Mouse (Mus musculus) cerebellum, adult 9-10 months (tissue): Measurements from ENCODE around the gene Ylpm1.

ENCODE experiments used
- DNase-seq: peaks from one replicate; pipeline ENCODE4 v3.0.0; 2022

Gene Ylpm1

GRCm38 (mm10) chr12:84996083-84996496 lies at the start of gene Ylpm1:
Gene Ylpm1, plus strand, starts transcription at chr12:84996321.
- DNase-seq = peak; percentile 99

GRCm38 (mm10) chr12:84947894-84948583 lies 48.1 kb upstream of the Ylpm1 start:
- peak; percentile 86 for DNase-seq

- no peak for DNase-seq
Observed at GRCm38 (mm10) chr12:84948584-84949285, 47.4 kb upstream of the Ylpm1 start.

GRCm38 (mm10) chr12:84950763-84951162 lies 45.4 kb upstream of the Ylpm1 start:
- DNase-seq = no peak

GRCm38 (mm10) chr12:84951531-84951930 lies 44.6 kb upstream of the Ylpm1 start:
- DNase-seq = no peak

- no peak for DNase-seq
Observed at GRCm38 (mm10) chr12:84952351-84952750, 43.8 kb upstream of the Ylpm1 start.

- DNase-seq = no peak
Observed at GRCm38 (mm10) chr12:84956317-84956716, 39.8 kb upstream of the Ylpm1 start.

- DNase-seq = no peak
Observed at GRCm38 (mm10) chr12:84958794-84959356, 37.2 kb upstream of the Ylpm1 start.

- DNase-seq = no peak
Observed at GRCm38 (mm10) chr12:84962606-84963005, 33.5 kb upstream of the Ylpm1 start.

- DNase-seq = no peak
Observed at GRCm38 (mm10) chr12:84968831-84969655, 27.1 kb upstream of the Ylpm1 start.

GRCm38 (mm10) chr12:84969656-84970427 lies 26.3 kb upstream of the Ylpm1 start:
- DNase-seq = no peak

GRCm38 (mm10) chr12:84970428-84971096 lies 25.6 kb upstream of the Ylpm1 start, which contains the start of the genes Fcf1 and Arel1:
Gene Fcf1, plus strand, starts transcription at chr12:84970897.
Gene Arel1, minus strand, starts transcription at chr12:84970900.
- DNase-seq = peak; percentile 86

- no peak for DNase-seq
Observed at GRCm38 (mm10) chr12:84979264-84979862, 16.8 kb upstream of the Ylpm1 start.

GRCm38 (mm10) chr12:84989456-84989855 lies 6.7 kb upstream of the Ylpm1 start:
- no peak for DNase-seq

GRCm38 (mm10) chr12:84995112-84995761 lies 884 bp upstream of the Ylpm1 start:
- peak; percentile 36 for DNase-seq

GRCm38 (mm10) chr12:84996501-84997398 lies 629 bp downstream of the Ylpm1 start:
- DNase-seq = peak; percentile 64

GRCm38 (mm10) chr12:84999053-84999452 lies 2.9 kb downstream of the Ylpm1 start:
- no peak for DNase-seq

- no peak for DNase-seq
Observed at GRCm38 (mm10) chr12:85006206-85006605, 10.1 kb downstream of the Ylpm1 start.

- no peak for DNase-seq
Observed at GRCm38 (mm10) chr12:85007021-85007420, 10.9 kb downstream of the Ylpm1 start.

GRCm38 (mm10) chr12:85009776-85010175 lies 13.7 kb downstream of the Ylpm1 start:
- no peak for DNase-seq
